Mouse (Mus musculus) CD8-positive naive resting alpha-beta T cell, adult 2 months (primary cell): ENCODE results near the gene Gm21830.
"Not testable (repeated sequence)": the region's sequence is repeated elsewhere in the genome, so short reads cannot be mapped to it uniquely, and the experiment has no call there.

ENCODE experiments used
- DNase-seq, 2 experiments: peaks; one replicate each; pipeline ENCODE4 v3.0.0; 2022; ENCODE audit warnings: low read depth in 2 of 2, low spot score in 2 of 2

Gm21830 gene

GRCm38 (mm10) chr2:67413425-67413824 is at the start of gene Gm21830:
Gm21830 (plus strand) TSS chr2:67413725.
- not testable (repeated sequence) for DNase-seq

GRCm38 (mm10) chr2:67364506-67364905 is 49.0 kb upstream of the Gm21830 start:
- no peak for DNase-seq

- no peak for DNase-seq
These were observed 35.0 kb upstream of the Gm21830 start for GRCm38 (mm10) chr2:67378504-67378903.

GRCm38 (mm10) chr2:67420853-67421252 is 7.3 kb downstream of the Gm21830 start:
- no peak for DNase-seq

- DNase-seq = no peak
These were observed 9.3 kb downstream of the Gm21830 start for GRCm38 (mm10) chr2:67422799-67423198.

GRCm38 (mm10) chr2:67433081-67433480 is 19.6 kb downstream of the Gm21830 start, which contains the start of gene Gm26727:
Gm26727 (minus strand) TSS chr2:67433181.
- DNase-seq = no peak

GRCm38 (mm10) chr2:67438309-67438708 is 24.8 kb downstream of the Gm21830 start:
- DNase-seq = no peak

GRCm38 (mm10) chr2:67445780-67446179 is 32.3 kb downstream of the Gm21830 start, which contains the start of gene Xirp2:
Xirp2 (plus strand) TSS chr2:67446002.
- no peak for DNase-seq

- no peak for DNase-seq
These were observed 33.2 kb downstream of the Gm21830 start for GRCm38 (mm10) chr2:67446772-67447171.

- no peak for DNase-seq
These were observed 33.7 kb downstream of the Gm21830 start for GRCm38 (mm10) chr2:67447206-67447605.

- DNase-seq = no peak
These were observed 47.3 kb downstream of the Gm21830 start for GRCm38 (mm10) chr2:67460857-67461256.

GRCm38 (mm10) chr2:67467036-67467435 is 53.5 kb downstream of the Gm21830 start:
- DNase-seq = no peak

GRCm38 (mm10) chr2:67470030-67470429 is 56.5 kb downstream of the Gm21830 start:
- DNase-seq = not testable (repeated sequence)

GRCm38 (mm10) chr2:67477753-67478152 is 64.2 kb downstream of the Gm21830 start:
- DNase-seq = no peak

- DNase-seq = no peak
These were observed 67.5 kb downstream of the Gm21830 start for GRCm38 (mm10) chr2:67481051-67481450.
